Mouse (Mus musculus): ENCODE data around the gene Ptprd.
A peak's percentile ranks its signal among the peaks of the same experiment; 100 is the strongest.

Ptprd gene

DNA sequence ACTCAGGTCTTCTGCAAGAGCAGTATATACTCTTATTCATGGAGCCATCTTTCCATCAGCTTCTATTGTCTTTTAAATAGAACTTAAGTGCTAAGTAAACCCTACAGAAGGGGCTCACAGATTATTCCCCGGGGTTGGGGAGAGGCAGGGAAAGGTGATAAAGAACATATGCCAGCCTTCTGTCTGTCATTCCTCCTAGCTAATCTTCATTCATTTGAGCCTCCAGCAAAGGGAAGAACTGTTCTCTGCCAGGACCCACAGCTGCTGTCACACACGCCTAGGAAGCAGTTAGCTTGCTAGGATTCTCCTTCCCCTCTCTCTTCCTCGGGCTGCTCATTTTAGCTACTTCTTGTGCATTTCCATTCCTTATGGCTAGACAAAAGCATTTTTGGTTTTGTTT is 2205.0 kb downstream of the Ptprd start:
- DNase-seq, result no peak

DNA sequence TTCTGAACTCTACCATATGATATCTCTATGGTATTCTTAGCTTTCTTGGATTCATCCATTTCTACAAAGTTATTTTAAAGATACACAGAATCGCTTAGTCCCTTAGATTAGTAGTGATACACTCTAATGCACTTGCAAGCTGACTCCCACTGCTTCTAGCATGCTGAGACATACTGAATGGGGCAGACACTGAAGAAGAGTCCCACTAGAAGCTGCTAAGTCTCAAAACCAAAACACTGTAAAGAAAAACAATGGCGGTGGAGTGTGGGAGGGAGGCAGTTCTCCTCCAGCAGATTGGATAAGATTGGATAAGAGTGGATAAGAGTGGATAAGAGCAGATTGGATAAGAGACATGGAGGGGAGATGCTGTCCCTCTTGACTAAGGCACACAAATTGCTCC is 2207.6 kb downstream of the Ptprd start:
- DNase-seq, result no peak

DNA sequence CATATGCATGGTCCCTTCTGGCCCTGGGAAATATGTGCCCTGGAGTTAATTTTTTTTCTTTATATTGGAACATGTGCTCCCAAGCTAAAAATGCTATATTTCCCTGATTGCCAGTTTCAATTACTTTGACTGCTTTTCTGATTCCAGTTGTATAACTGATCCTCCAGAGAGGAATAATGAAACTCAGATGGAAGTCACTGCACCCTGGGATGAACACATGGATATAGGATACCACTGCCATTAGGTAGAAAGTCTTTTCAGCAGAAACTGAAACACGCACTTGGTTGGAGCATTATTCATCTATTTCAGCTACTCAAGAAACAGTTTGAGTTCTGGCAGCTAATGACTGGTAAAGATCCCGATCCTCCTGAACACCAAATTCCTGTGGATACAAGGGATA is 2211.5 kb downstream of the Ptprd start:
- no peak for DNase-seq

- DNase-seq, result no peak
Measured at GRCm38 (mm10) chr4:75995841-75996240, 2215.9 kb downstream of the Ptprd start.

DNA sequence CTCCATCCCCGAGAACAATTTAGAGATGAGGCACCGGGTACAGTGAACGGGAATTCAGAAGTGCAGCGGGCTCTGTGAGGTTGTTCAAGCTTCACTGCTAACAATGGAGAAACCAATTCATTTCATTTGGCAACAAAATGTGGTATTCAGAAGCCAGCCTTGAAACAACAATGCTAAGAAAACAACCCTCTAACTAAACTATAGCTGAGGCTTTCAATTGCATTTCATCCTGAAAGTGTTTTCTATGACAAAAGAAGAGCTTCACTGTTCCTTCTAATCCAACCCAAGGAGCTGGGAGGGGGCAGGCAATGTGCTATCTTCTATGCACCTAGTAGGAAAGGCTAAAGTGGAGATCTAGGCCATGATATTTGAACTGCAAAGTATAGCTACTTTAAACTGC is 2217.2 kb downstream of the Ptprd start:
- no peak for DNase-seq

DNA sequence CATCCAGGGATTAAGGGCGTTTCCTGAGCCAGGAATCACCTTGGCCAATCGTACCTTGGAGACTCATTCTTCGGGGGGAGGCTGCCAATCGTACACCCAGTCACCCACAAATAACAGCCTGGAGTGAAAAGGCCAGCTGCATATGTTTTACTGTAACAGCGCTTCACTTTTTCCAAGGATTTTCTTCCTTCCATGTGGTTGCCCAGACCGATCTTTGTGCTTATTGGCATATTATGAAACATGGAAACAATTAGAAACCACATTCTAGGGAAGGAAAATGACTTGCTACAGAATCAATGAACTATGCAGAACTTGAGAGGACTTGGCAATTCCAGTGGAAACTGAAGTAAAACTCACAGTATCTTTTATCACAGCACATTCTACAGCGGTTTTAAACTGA is 2218.7 kb downstream of the Ptprd start:
- DNase-seq, result no peak

- DNase-seq, result peak; percentile 31 to 50
Measured at GRCm38 (mm10) chr4:75991621-75992245, 2220.0 kb downstream of the Ptprd start.

DNA sequence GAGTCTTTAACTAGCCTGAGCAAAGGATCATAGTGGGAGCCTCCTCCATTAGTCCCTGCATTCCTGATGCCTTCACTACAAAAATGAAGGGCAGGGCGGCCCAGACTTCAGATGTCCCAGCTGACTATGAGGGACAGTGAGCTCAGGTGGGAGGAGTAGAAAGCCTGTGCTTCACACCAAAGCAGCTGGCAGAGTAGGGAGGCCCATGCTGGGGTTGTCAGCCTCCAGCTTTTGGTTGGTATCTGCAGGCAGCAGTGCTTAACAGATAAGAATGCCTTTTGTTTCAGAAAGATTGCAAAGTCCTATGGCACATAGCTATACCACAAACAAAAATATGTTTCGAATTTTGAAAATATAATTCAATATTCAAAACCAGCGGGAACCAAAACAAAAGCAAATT is 2237.0 kb downstream of the Ptprd start:
- no peak for DNase-seq

GRCm38 (mm10) chr4:75973322-75973721 is 2238.4 kb downstream of the Ptprd start:
- DNase-seq, result peak in 1 of 2 experiments; percentile 12

GRCm38 (mm10) chr4:75969961-75970360 is 2241.8 kb downstream of the Ptprd start:
- no peak for DNase-seq

- DNase-seq, result no peak
Measured at GRCm38 (mm10) chr4:75968618-75969017, 2243.1 kb downstream of the Ptprd start.

GRCm38 (mm10) chr4:75965810-75966209 is 2246.0 kb downstream of the Ptprd start:
- DNase-seq, result no peak

DNA sequence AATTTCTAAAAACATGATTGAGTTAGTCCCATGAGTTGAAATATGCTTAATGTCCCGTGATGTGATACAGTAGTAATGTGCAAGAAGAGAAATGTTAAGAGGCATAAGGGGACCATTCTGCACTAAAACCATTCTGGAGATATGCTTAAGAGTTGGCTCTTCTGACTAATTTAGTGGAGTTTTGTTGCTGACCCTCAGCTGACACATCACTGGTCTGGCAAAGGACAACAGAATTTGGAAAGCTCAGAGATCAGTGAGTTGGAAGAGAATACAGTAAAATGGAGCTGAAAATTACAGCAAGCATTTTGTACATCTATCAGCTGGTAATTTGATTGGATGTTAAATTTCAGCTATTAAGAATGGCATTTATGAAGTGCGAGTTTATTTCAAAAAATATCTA is 2248.8 kb downstream of the Ptprd start:
- DNase-seq, result no peak

DNA sequence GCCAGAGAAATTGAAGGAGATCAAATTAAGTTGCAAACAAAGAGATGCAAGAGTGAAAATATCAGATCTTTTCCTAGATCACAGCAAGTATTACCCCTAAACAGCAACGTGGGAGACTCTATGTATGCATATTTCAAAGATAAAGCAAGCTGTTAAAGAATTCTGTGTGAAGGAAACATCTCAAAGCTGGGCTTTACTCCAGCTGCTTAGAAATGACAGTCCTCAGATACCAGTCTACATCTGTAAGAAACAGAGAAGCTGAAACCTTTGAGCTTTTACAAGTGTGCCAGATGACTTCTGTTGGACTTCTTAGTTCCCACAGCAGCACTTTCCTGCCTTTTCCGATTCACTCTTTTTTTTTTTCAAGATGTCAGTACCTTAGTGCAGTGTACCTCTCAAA is 2249.9 kb downstream of the Ptprd start:
- no peak for DNase-seq

GRCm38 (mm10) chr4:75953349-75954060 is 2258.3 kb downstream of the Ptprd start:
- DNase-seq, result peak in 1 of 2 experiments; percentile 9

GRCm38 (mm10) chr4:75950582-75950981 is 2261.2 kb downstream of the Ptprd start:
- peak in 1 of 2 experiments; percentile 8 for DNase-seq

DNA sequence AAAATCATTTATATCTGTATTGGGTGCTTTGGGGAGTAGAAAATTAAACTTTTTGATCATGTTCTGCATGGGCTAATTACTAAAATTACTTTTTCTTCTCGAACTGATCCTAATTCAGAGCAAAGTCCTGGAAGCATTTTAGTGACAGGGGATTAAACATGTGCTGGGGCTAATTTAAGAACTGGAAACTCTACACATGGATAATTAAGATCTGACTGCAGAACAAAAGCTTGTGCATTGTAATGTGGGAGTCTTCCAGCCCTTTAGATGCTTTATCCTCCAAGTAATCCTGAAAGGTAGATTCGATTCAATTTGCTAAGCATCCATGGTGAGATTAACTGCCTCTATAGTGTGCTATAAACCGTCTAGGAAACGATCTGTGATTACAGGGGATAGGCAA is 2316.9 kb downstream of the Ptprd start:
- DNase-seq, result no peak
